Mouse (Mus musculus) kidney, adult 2 months (tissue): Measurements from ENCODE around the gene Atrnl1. TPM values are rescaled to one million over a fixed set of nuclear protein-coding genes. Genes with fewer than 3 reads are reported as not detected.

Experiments used
- DNase-seq: peaks from one replicate; pipeline ENCODE4 v3.0.0; 2021
- H3K27ac ChIP-seq: fragments of 200-500 bp; 2 replicates; pipeline ENCODE4 v1.5.1; 2012; ENCODE audit warnings: low read depth, low read length, control low read depth, inconsistent platforms; ENCODE audit not compliant: insufficient read depth
- H3K27me3 ChIP-seq: fragments of 200-500 bp; replicated peaks from 2 replicates; pipeline ENCODE4 v1.6.1; 2012; ENCODE audit warnings: mild to moderate bottlenecking, moderate library complexity, low read length, inconsistent platforms; ENCODE audit not compliant: control insufficient read depth, insufficient read depth
- H3K36me3 ChIP-seq: fragments of 200-500 bp; 2 replicates; pipeline ENCODE4 v1.6.1; 2012; ENCODE audit warnings: mild to moderate bottlenecking, moderate library complexity, low read length, inconsistent platforms; ENCODE audit not compliant: control insufficient read depth, insufficient read depth
- H3K4me1 ChIP-seq: fragments of 200-500 bp; 2 replicates; pipeline ENCODE4 v1.6.1; 2011; ENCODE audit warnings: low read length; ENCODE audit not compliant: control insufficient read depth, insufficient read depth
- H3K4me3 ChIP-seq: fragments of 200-500 bp; 2 replicates; pipeline ENCODE4 v1.5.1; 2011; ENCODE audit warnings: mild to moderate bottlenecking, low read depth, low read length, control low read depth; ENCODE audit not compliant: insufficient read depth
- CTCF ChIP-seq: fragments of 200-500 bp; conservative IDR thresholded peaks from 2 replicates; pipeline ENCODE4 v1.5.1; 2011; ENCODE audit warnings: low read depth, mild to moderate bottlenecking, control low read depth, low read length, moderate library complexity, mixed read lengths; ENCODE audit not compliant: insufficient read depth, insufficient read length
- POLR2A ChIP-seq: fragments of 200-500 bp; IDR thresholded peaks from one replicate; pipeline ENCODE4 v1.6.1; 2011; ENCODE audit warnings: low read depth, low read length, control low read depth
- WGBS: fragments of 180-500 bp; shearing (Covaris S2); methylation state at CpG from one replicate; pipeline ENCODE4 v1.1.7; 2018; 5-methylcytosine and 5-hydroxymethylcytosine counted together
- polyA plus RNA-seq: library from polyadenylated mRNA; depleted of rRNA; stranded (reverse); fragments of >200 nt; gene quantifications from 2 replicates; pipeline ENCODE4 v1.2.3, GENCODE M21; 2012

Atrnl1 gene
- polyA plus RNA-seq, 1 experiment, result 13.4 TPM

DNA sequence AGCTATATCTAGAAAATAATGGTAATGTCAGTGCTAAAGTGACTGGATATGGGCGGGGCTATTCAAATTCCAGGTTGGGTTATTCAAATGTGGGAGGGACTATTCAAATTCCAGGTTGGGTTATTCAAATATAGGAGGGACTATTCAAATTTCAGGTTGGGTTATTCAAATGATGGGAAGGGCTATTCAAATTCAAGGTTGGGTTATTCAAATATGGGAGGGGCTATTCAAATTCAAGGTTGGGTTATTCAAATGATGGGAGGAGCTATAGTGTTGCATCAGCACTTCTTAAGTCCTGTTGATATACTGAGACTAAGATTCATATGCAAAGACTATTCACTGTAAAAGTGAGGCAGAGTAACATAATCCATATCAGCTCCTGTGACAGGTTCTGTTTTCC, 283.4 kb downstream of the Atrnl1 start:
- 65% methylated on average over 1 of the region's 1 CpGs for WGBS
- DNase-seq, result no peak
- TF ChIP-seq CTCF, result no peak
- no peak for TF ChIP-seq POLR2A
- H3K4me1 ChIP-seq, result no peaks in the 10 kb centered on the region
- H3K27ac ChIP-seq, result no peak overlapping the region
- no peaks in the 10 kb centered on the region for H3K36me3 ChIP-seq
- H3K27me3 ChIP-seq, result no peaks in the 10 kb centered on the region
- H3K4me3 ChIP-seq, result no peak overlapping the region

DNA sequence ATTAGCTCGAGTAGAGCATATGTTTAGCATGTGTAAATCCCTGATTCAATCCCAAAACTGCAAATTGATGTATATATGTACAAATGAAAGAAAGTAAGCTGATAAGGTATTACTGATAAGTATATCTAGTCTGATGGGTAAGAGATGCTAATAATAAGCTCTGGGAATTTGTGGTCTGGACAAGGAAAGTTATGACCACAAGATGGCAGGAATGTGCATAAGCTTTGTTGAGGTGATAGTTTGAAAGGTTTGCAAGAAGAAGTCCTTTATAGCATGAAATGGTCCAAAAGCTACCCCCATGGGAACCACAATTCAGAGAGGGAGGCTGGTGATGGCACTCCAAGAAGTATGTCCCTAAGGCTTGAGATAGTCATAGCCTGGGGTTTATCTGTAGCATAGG, 289.2 kb downstream of the Atrnl1 start:
- Histone ChIP-seq H3K27me3 (no peaks in the 10 kb centered on the region), H3K36me3 (no peaks in the 10 kb centered on the region), H3K4me1 (no peaks in the 10 kb centered on the region), H3K4me3 (no peak overlapping the region), H3K27ac (no peak overlapping the region)
- 90% methylated on average over 1 of the region's 1 CpGs for WGBS
- TF ChIP-seq CTCF (no peak), POLR2A (no peak)
- DNase-seq, result no peak

DNA sequence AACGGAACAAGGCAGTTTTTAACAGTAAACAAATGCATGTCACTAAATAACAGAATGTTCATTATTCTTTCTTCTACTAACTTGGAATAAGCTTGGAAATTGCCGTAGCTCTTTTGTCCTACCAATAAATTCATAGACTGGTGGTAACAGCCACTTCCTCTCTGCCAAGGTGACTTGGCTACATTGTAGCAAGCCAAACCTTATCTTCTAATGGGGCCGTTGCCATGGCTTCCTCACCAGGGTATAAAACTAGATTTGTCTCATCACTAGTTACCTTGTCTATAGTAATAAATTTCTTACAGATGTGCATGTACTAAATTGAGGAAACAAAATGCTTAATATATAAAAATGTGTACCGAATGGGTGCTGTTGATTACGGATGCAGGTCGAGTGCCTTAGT, 298.6 kb downstream of the Atrnl1 start:
- Histone ChIP-seq H3K27ac (no peak overlapping the region), H3K27me3 (no peaks in the 10 kb centered on the region), H3K4me3 (no peak overlapping the region), H3K36me3 (no peaks in the 10 kb centered on the region), H3K4me1 (no peaks in the 10 kb centered on the region)
- WGBS, result 92% methylated on average over 6 of the region's 6 CpGs
- no peak for TF ChIP-seq CTCF
- TF ChIP-seq POLR2A, result no peak
- no peak for DNase-seq

DNA sequence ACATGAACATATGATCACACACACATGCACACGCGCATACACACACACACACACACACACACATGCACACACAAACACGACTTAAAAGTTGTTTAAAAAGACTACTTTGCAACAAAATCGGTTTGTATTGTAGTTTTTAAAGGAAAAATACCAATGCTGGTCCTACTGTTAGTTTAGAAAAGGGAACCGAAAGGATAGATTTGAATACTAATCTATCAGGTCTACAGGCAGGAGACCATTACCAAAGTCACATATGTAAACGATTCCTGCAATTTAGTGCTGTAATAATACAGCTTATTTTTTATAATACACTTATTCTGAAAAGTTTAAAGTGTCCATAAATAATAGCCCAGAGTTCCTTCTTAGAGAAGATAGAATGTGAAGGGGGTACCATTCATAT, 299.8 kb downstream of the Atrnl1 start:
- WGBS, result 91% methylated on average over 6 of the region's 6 CpGs
- Histone ChIP-seq H3K27me3 (no peaks in the 10 kb centered on the region), H3K4me3 (no peak overlapping the region), H3K27ac (no peak overlapping the region), H3K4me1 (no peaks in the 10 kb centered on the region), H3K36me3 (no peaks in the 10 kb centered on the region)
- no peak for DNase-seq
- TF ChIP-seq POLR2A (no peak), CTCF (no peak)

DNA sequence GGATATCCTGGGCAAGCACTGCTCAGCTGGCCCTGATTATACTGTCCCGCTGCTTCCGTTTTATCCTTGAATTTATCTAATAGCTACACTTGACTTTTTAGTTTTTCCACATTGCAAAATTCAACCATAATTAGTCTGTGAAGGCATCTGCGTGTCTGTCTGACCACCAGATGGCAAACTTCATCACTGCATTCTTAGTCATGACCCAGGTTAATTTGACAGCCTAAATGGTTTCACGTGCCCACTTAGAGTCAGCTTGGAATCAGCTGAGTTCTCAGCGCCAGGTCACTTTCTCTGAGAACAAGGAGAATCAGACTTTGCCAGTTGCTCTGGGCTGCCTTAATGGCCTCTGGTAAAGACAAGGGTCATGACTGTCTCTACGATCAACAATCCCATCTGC, 305.5 kb downstream of the Atrnl1 start:
- H3K27ac ChIP-seq, result no peak overlapping the region
- H3K4me1 ChIP-seq, result no peaks in the 10 kb centered on the region
- peak; percentile 10 for DNase-seq
- TF ChIP-seq CTCF (peak; percentile 21; the same call in 1 of the 2 replicates), POLR2A (no peak)
- 63% methylated on average over 6 of the region's 6 CpGs for WGBS
- H3K4me3 ChIP-seq, result no peak overlapping the region
- no peaks in the 10 kb centered on the region for H3K36me3 ChIP-seq
- no peaks in the 10 kb centered on the region for H3K27me3 ChIP-seq

DNA sequence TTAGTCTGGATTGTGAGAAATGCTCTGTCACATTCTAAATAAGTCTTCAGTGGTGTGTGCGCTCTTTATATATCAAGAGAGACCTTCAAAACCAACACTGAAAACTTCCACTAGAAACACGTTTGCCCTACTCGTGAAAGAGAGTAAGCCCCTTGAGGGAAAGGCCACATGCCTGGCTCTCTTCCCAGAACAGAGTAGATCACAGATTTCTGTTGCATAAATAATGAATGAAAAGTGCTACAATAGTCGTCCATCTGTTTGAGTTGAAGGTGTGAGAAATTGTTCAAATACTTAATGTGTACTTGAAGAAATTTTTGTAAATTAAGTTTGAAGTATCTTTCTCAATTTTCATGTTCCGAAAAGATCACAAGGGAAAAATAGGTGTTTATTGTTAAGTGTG, 312.2 kb downstream of the Atrnl1 start:
- no peak overlapping the region for H3K4me3 ChIP-seq
- DNase-seq, result no peak
- no peaks in the 10 kb centered on the region for H3K4me1 ChIP-seq
- H3K27ac ChIP-seq, result no peak overlapping the region
- 64% methylated on average over 5 of the region's 5 CpGs for WGBS
- no peak for TF ChIP-seq POLR2A
- no peak for TF ChIP-seq CTCF
- H3K27me3 ChIP-seq, result no peaks in the 10 kb centered on the region
- no peaks in the 10 kb centered on the region for H3K36me3 ChIP-seq

DNA sequence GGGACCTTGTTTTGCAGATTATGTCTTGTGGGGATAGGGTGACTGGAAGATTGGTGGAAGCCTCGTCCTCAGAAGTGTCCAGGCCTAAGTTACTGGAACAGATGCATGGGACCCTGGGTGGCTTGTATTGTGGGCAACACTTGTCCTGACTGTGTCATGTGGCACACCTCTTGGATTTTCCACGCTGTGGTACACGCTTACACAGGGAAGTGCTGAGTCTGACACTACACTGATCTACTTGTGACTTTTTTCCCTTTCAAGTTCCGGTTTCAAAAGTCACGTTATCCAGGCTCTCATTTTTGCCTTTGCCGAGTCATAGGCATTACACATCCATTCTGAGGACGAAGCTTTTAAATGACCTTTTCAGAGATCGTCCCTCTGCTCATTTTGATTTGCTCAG, 314.0 kb downstream of the Atrnl1 start:
- Histone ChIP-seq H3K36me3 (no peaks in the 10 kb centered on the region), H3K27me3 (no peaks in the 10 kb centered on the region), H3K4me3 (no peak overlapping the region), H3K4me1 (no peaks in the 10 kb centered on the region), H3K27ac (no peak overlapping the region)
- TF ChIP-seq CTCF (no peak), POLR2A (no peak)
- WGBS, result 84% methylated on average over 8 of the region's 8 CpGs
- no peak for DNase-seq

DNA sequence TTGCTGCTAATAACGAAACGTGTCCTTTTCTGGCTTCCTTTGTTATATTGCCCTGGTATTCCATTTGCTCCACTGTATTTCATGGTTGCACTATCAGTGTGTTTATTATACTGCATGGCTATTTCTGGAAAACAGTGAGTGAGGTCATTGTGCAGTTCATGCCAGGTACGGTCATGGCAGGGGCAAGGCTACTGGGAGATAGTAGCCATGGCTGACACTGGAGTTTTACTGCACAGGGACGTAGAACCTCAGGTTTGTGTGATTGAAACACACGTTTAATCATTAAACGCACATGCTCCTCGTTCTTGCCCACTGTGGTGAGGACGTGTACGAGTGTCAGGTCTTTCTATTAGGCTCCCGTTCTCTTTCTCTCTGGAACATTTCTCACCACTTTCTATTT, 314.8 kb downstream of the Atrnl1 start:
- no peak for DNase-seq
- no peak overlapping the region for H3K27ac ChIP-seq
- TF ChIP-seq CTCF (no peak), POLR2A (no peak)

More for the DNA sequence above, 314.8 kb downstream of the Atrnl1 start:
- no peaks in the 10 kb centered on the region for H3K36me3 ChIP-seq
- no peak overlapping the region for H3K4me3 ChIP-seq
- no peaks in the 10 kb centered on the region for H3K4me1 ChIP-seq
- no peaks in the 10 kb centered on the region for H3K27me3 ChIP-seq
- 64% methylated on average over 10 of the region's 10 CpGs for WGBS
